Mouse (Mus musculus) hindlimb bud, embryonic 11.5 days (tissue): ENCODE results near the gene Magi2.

ENCODE experiments used
- DNase-seq: peaks from one replicate; pipeline ENCODE4 v3.0.0-alpha.2; 2012; ENCODE audit warnings: low read depth, low spot score; ENCODE audit errors: extremely low spot score

The Magi2 gene

DNA sequence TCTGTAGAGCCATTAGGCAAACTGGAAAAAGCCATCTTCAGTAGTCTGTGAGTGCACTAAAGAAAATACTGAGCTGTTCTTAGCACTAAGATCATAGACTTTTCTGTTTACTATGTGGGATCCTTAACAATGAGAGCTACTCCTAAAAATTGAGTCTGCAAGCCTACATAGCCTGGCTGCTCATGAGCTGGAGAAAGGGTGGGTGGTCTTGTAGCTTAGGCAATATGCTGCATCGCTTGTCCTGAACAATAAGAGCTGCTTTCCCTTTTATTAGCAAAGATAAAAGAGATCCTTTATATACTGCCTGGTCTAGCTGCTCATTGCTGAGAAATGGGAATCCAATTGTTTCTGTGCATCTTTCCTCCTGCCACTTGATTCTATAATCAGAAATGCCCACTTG, 841.7 kb downstream of the Magi2 start:
- no peak for DNase-seq

DNA sequence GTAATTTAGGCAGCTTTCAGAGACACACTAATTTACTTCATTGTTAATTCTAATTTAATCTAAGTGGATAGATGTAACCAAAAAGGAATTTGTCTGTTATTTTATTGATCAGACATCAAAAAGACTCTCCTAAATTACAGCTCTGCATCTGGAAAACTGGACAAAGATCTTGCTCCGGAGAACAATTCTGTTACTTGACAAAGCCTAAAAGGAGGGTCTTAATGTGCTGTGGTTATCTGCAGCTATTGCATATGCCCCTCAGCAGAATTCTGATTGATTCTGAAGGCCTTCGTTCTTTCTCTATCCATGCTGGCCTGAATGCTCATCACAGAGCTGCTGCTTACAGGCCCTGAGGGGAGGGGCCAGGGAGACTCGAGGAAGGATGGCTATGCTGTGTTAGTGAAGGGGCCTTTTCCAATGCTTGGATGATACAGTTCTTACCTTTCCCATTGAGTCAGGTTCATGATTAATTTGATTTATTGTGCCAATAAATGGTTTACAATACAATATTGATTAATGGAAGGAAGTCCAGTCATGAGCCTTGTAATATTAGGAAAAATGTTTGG, 842.2 kb downstream of the Magi2 start:
- no peak for DNase-seq

DNA sequence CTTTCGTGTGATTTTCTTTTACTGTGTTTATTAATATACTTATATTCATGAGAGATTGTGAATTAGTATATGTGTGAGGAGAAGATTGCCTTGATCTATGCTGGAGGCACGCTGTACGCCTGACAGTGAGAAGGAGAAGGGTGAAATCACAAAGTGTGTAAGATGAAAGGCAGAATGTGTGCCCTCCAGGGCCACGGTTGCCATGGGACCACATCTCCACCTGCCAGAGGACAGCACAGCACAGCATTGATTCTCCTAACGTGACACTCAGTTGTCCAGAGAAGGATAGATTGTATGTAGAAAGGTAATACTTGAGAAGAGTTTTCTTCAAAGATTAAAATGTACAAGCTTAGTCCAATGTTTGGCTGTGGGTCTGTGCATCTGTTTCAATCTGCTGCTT, 847.3 kb downstream of the Magi2 start:
- no peak for DNase-seq

DNA sequence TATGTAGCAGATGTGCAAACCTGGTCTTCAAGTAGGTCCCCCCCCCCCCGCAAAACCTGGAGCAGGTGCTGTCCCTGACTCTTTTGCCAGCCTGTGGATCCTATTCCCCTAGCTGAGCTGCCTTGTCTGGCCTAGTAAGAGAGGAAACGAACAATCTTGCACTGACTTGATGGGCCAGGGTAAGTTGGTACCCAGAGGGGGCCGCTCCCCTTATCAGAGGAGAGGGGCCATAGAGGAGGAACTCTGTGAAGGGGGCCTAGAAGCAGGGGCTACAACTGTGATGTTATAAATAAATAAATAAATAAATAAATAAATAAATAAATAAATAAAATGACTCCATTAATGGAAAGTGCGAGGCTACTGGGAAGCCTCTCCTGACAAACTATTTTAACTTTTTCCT, 848.0 kb downstream of the Magi2 start:
- DNase-seq: no peak

DNA sequence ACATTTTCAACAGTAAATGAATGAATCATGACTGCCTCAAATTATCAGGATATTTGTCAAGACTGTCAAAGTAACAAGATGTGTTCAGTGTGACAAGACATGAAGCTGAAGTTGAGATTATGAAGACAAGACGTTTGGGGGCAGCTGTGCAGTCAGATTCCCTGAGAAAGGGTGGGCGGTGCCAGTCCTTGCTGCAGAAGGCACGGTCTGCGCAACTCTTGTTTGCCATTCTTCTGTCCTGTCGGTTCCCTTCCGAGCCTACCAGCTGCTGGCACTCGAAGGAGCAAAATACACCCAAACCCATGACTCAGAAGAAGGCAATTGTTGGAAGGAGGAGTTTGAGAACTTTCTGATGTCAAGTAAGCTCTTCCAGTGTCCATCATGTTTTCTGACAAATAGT, 852.1 kb downstream of the Magi2 start:
- no peak for DNase-seq

DNA sequence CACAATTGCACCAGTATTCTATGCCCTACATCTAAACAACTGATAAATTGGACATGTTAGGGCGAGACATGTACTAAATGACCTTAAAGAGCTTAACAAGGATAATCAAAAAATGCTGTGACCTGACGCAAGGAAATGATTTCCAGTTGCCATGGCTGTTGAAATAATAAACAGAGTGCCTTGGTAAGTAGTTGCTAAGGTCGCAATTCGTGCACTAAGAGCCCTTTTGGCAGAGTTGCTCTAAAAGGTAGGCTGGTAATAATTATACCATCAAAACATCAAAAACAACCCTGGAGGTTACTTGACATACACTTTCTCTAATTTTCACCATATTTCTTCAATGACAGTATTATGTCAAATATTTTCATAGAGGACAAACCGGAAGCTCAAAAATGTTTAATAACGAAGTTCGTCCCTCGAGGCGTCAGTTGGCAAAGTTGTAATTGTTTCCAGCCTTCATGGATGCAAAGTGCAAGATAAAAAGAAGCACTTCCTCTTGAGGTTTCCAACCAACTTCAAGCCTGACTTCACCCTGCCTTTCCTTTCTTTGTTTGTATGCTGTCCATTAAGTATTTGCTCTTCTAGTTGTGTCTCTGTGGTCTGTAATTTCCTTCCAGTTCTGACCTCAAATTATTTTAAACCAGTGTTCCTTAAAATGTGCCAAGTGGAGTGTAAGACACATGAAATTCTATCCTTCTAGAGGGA, 853.9 kb downstream of the Magi2 start:
- peak; percentile 62 for DNase-seq

DNA sequence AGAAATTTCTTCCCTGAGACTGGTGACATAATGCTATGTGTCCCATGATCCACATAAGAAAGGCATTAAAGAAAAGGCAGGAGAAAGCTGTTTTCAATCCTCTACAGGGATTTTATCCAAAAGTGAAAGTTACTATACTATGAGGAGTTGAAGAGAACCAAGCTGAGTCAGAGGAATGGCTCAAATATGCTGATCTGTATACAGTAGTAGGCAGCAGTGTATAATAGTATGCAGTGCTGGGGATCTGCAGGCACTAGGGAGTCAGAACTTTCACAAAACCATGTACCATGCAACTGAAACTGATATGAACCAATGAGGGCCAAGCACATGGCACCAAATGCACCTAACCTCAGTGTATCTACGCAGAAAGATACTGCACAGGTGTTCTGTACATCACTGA, 855.5 kb downstream of the Magi2 start:
- DNase-seq: no peak

DNA sequence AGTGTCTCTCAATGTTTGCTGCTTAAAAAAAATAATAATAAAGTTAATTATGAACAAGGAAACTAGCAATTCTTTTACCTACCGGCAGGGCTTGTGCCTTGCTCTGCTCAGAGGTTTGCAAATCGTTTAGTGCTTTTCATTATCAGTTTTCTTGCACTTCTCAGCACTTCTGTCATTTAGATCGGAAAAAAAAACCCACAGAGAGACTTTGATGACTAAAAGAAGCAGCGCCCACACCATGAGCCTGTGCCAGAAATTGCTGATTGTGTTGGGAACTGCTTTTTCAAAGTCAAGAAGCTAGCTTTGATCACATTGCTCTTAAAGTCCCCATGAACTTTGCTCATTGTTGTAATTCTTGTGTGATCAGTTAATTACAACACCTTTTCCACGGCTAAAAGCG, 860.2 kb downstream of the Magi2 start:
- DNase-seq: no peak

DNA sequence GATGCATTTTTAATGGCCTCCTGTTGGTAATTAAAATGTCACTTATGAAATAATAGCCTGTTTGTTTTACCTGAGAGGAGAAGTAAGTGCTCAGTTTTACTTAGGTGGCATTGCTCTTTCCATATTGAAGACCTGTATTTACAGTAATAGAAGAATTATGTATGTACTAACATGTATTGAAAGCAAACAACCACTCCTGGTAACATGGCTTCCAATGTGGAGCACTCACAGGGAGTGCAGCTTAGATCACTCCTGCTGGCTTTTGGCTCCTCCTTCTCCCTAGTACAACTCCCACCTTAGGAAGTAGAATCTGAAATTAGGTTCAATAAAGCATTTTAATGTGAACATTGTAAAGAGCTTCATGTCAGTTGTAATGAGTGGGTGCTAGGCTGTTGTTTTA, 877.0 kb downstream of the Magi2 start:
- no peak for DNase-seq

DNA sequence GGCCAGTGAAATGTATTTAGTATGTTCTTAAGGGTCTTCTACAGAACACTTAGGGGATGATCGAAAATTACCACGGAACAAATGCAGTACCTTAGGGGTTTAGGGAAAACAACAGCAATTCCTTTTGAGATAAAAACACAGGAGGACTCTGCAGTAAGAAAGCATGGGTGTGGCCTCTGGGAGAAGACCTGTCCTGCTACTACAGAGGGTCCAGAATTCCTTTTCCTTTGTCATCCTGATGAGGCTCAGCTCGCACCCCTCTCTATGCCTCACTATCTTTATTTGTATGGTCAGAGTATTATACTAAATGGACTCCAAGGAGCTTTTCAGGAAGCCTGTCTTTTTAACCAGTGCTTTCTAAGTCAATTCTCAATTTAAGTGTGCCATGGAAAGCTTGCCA, 877.7 kb downstream of the Magi2 start:
- no peak for DNase-seq

DNA sequence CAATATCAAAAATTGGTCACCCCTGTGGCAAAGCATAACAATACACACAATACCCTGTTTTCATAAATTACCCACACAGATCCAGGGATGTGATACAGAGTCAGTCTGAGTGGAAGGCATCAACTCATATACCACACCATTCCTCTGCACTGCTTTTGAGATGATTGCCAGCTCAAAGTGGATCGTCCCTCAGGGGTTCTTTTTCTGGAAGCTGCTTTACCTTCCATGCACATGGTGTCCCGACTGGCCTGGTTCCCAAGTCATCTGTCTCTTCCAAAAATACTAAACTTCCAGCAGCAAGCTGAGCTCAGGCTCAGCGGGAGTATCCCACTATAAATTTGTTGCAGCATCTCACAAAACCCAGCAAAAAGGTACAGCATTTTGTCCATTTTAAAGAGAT, 882.7 kb downstream of the Magi2 start:
- no peak for DNase-seq

DNA sequence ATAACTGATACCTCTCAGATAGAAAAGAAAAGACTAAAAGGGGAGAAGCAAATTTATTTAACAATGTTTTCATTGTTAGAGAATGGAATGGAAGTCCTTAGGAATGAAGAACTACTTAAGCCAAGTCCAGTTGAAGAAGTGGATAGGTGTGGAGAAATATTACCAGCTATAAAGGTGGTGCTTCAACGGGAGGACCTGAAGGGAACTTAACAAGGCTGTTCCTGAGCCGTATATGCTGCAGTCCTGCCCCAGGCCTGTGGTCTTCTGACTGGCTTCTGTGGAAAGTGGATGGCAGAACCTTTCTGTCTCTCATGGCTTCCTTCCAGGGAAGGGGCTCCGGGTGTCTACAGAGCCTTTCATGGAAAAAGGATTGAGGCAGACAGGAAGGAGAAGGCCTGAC, 890.3 kb downstream of the Magi2 start:
- DNase-seq: no peak

DNA sequence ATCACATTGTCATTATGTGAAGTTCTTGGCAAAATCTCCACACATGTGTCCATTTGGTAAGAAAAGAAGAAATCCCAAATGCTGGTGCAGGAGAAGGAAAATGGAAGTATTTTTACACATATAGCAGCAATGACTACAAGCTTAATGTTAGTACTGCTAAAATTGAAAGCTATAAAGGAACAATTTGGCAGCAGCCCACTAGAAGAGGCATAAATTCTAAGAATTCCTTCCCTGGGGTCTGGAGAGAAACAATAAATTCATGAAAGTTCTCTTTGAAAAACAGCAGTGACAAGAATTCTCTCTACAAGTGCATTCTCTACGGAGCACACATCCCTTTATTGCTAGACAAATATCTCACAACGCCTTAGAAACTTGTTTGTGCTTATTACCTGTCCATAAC, 913.4 kb downstream of the Magi2 start:
- DNase-seq: no peak

DNA sequence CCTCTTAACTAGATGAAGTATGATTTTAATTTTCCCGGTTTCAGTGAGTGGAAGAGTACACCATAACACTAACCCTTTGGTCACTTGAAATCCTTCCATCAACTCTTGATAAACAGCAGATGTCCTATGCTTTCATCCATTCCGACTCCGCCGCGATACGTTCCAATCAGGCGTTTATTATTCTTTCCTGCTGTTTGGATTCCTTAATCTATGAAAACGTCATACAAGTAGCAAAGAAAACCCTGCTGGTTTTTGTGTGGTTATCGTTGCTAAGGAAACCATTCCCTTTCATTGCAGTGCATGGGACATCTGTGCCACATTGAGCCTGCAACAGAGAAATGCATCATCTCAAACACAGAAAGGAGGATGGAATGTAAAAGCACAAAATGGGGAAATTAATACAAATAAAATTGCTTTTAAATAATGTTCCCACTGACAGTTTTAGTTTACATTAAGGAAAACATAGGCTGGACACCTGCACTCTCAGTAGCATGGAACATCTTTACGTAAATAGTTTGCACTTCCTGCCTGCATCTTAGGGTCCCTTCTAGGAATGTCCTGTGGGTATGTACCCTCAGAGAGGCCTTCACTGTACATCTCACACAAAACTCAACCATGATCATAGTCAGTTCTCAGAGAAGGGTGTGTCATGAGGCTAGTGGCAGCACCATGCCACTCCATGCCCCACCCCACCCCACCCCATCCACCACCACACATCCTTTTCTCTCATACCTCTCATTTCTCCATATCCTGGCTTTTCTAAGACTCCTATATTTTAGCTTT, 914.0 kb downstream of the Magi2 start:
- no peak for DNase-seq

DNA sequence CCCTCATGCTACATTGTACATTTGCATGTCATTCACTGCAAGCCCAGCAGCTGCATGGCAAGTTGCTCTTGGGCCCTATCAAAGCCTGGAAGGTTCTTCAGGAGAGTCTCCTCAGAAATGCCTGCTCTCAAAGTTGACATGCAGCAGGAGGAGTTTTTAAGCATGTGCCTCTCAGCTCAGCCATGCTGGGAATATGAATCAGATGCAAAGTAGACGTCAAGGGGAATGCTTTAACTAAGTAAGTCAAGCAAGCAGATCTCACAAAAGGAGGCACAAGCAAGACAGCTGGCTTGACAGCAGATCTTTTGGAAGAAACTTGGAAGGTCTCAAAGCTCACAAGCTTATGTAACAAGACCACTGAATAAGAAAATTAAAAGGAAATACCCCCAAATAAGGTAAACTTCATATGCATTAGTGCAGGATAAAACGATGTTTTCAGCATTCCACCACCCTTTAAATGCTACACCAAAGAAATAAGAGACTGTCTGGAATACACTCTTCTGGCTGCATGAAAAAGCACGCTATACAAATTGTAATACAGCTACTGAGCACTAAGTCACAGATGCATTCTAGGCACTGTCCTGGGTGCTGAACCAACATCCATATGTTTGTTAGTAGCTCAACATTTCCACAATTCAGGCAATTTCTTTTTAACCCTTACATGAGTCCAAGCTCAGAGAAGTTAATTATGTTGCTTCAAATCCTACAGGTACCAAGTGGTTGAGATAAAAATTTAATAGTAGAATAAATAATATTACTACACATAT, 926.7 kb downstream of the Magi2 start:
- DNase-seq: no peak

DNA sequence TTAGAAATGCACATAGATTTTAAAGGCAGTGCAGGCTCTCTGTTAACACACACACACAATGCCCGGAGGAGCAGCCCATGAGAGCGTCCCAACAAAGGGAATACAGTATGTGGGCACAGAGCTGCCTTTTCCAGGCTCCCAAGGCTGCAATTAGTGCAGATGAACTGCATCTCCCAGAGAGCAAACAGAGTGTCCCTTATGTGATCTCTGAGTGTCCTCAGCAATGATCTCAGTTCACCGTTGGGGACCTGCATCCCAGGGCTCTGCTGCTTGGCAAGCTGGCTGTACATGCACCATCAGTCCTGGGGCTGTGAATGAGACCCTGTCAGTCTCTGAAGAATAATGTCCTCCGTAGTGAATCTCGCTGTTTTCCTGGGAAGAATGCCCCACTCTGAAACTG, 969.9 kb downstream of the Magi2 start:
- no peak for DNase-seq

DNA sequence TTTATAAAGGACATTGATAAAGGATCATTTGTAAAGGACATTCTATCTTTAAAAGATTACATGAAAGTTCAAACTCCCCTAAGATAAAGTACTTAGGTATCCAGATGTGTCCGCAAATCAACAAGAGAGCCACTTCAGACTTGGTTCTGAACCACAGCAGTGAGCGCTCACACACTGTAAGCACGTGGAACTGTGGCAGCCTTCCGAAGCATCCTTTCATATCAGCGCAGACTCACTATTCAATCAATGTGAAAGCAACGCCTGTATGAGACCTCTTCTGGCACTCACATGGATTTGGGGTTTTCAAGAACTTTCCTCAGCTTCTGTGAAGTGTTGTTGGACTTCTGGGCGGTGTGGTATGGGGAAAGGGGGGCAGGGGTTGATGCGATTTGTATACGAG, 970.6 kb downstream of the Magi2 start:
- DNase-seq: no peak

DNA sequence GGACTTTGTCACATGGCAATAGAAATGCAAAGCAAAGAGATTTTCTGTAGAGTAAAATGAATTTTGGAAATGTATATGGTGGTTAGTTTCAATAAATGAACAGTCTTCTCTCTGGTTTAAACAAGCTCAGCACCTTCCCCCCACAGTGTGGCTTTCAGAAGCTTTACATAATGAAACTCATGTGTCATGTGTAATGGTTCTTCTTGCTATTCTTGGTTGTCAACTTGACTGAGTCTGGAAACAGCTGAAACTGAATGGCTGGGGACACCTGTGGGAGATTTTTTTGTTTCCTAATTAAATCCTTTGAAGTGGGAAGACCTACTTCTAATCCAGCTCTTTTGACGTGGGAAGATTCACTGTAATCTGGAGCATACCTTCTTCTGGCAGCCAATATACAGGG, 974.5 kb downstream of the Magi2 start:
- no peak for DNase-seq

DNA sequence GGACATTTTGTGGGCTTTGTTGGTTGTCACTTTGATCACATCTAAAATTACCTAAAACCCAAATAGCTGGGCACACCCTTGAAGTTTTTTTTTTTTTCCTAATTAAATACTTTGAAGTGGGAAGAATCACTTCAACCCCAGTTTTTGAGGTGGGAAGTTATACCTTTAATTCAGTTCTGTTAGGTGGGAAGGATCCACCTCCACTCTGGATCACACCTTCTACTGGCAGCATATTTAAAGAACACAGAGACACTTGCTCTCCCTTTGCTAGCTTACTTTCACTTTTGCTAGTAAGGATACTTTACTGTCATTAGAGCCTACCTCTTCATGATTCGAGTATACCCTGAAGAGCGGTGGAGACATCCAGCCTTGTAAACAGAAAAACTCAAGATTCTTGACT, 981.3 kb downstream of the Magi2 start:
- no peak for DNase-seq

DNA sequence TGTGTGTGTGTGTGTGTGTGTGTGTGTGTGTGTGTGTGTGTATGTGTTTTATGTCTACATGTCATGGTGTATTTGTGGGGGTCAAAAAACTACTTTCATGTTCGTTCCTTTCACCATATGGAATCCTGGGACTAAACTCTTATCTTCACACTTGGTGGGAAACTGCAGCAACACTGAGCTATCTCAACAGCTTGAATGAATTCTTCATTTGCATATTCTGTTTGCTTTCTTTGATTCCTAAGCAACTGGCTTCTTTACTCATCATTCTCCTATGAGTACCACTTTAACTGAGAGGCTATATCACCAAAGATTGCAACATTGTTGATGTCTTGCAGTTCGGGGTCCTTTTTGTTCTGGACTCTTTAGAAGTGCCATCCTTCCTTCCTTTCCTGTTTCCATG, 986.5 kb downstream of the Magi2 start:
- no peak for DNase-seq

DNA sequence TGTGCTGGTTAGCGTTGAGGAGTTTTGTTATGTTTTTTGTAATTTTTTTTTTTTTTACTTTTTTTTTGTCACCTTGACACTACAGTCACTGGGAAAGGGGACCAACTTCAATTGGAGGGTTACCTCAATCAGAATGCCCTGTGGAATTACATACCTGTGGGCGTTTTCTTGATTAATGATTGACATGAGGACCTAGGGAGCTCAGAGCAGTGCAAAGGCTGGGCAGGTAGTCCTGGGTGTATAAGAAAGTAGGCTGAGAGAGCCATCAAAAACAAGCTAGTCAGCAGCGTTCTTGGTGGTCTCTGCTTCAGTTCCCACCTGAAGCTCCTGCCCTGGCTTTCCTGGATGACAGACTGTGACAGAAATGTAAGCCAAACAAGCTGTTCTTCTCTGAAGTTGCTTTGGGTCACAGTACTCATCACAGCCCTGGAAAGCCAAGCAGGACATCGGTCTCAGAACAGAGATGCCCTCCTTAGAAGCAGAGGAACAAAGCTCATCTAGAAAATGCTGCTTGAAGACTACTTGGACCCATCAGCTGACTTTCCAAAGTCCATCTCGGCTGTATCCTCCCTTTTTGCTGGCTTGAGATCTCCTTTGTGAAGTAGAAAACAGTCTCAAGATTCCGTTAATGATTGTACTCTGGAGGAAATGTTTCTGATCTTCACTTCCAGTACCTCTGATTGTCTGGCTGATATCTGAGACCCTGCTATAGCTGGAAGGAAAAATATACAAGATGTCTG, 999.8 kb downstream of the Magi2 start:
- no peak for DNase-seq
